Mouse (Mus musculus) kidney, adult 8-10 months (tissue): ENCODE measurements around the gene Cldn6.

ENCODE experiments used
- DNase-seq, 2 experiments: peaks; one replicate each; pipeline ENCODE4 v3.0.0; 2022

The Cldn6 gene

DNA sequence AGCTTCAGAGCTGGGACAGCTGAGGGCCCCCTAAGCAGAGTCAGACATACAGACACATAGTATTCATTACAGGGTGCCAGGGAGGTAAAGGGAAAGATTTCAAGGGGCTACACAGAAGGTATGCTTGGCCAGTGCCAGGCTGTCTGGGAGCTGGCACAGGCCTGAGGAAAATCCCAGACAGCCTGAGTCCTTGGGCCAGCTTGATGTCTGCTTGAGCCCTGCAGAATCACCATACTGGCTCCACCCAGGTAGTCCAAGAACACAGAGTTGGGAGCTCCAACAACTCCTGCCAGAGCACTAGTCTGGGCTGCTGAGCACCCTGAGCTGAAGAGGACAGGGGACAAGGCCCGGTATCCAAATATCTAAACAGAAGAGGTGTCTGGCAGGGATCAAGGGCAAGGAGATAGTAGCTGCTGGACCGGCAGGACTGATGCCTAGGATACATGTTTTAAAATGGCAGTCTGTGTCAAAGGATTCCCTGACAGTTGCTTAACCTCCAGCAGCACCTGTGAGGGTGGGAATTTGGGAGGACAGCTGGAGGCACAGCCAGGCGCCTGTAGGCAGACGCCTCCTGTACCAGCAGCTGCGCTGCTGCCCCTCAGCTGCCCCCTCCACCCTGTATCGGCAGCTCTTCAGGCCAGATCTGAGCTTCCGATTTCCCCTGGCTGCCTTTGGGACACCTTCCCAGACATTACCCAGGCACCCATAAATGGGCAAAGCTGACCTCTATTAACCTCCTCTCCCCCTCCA lies 43.5 kb downstream of the Cldn6 start, which contains the start of gene 1520401A03Rik:
TSS of gene 1520401A03Rik (minus strand) at position 408 of the 750 bp plus-strand sequence.
- no peak for DNase-seq

DNA sequence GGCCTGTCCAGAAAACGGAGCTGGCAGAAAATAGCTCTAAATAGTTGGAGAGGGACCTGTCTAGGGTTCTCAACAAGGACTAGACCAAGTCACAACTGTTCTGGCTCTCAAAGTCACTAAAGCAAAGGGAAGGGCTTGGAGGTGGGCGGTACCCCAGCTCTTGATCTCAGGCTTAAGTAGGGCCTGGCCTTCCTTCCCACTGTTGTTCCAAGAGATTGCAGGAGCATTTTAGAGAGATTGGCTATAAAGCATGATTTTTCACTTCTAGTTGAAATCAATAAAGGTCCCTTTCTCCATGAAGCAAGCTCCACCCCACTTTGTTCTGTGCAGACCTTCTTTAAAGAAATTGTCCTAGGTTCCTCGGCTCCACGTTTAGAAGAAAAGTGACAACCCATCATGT lies 46.4 kb downstream of the Cldn6 start:
- DNase-seq: no peak

DNA sequence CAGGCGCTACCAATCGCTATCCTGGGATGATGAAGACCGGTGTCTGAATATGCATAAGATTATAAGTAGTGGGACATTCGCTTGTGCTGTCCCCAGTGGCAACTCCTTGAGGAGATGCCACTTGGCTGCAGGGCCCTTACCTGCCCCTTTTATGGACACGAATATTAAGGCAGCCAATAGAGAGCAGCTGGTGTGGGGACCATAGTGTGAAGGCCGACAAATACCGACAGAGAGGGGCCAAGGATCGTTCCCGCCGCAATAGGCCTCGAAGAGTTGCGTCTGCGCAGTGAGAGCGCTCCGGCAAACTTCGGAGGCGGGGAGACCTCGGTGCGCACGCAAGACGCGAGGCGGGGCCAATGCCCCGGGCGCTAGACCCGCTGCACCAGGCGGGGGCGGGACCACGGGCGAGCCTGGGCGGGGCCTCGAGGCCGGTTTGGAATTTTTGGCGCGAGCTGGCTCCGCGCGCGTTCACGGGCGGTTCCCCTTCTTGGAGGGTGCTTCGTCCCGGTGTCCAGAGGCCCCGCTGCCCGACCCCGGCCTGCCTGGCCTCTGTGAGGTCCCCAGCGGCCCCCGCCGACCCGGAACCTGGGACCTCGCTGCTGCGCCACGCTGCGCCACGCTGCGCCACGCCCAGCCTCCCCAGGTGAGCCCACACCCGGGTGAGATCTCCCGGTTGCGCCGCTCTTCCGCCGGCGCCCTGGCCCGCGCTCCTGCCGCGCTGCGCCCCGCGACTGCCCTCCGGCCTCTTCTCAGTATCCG lies 47.1 kb downstream of the Cldn6 start, which contains the start of gene Pkmyt1:
TSS of gene Pkmyt1 (plus strand) at position 338 of the 759 bp plus-strand sequence.
- peak; percentile 93 to 94 for DNase-seq

DNA sequence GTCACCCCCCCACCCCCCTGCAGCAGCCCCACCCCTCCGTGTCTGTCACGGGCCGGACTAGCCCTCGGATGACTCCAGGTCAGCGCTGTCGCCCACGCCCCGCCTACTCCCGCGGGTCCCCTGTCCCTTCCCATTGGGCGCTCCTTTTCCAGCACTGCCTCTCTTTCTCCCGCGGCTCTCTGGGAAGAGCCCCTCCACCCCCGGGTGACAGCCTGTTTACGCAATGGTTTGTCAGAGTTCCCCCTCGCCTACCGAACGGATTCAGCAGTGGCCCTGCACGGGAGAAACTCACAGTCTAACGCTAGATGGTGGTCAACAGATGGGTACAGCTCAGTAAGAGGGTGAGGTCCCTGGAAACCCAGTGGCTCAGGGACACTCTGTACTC lies 47.7 kb downstream of the Cldn6 start:
- peak; percentile 44 to 54 for DNase-seq

DNA sequence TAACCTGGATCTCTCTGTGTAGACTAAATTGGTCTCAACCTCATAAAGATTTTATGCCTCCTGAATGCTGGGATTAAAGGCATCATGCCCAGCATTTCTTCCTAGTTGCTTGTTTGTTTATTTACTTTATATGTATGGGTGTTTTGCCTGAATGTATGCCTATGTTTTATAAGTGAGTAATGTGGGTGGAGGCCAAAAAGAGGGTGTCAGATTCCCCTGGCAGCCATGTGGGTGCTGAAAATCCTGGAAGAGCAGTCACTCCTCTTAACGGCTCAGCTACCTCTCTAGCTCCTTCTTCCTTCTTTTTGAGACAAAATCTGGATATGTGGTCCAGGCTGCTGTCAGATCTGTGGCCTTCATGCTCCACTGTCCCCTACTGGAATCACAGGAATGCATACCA lies 51.4 kb downstream of the Cldn6 start:
- no peak for DNase-seq
